In the genomic region with DNA sequence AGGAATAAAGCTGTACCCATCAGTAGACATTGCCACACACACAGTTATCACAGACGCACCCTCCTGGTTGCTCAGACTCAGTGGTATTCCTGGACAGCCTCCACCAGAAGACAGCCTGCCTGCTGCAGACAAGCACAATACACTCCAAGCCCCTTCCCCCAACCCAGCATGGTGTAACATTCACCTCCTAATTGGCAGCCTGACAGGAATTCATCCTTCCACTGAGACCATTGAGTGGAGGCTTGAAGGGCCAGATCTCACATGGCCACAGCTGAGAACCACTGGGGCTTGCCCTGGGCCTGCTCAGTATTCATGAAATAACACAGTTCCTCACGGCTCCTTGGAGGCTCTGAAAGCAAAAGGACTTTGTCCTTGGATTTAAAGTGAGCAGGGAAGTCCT, we compare ENCODE assay signal across 18 mouse cellular contexts.
A peak's percentile ranks its signal among the peaks of the same experiment; 100 is the strongest.
DNase-seq lines count a peak whose midpoint lies in the region; ATAC-seq and TF ChIP-seq lines count a peak whose summit lies in the region.
"Had no signal": no experiment of that assay in that cellular context is flagged by ENCODE, and none has a peak within 500 bp of the region (broad histone marks: within the 10 kb centered on the region; RNA-seq: fewer than 3 reads in every experiment).

No protein-coding gene starts in this region.

- H3K27me3 ChIP-seq in forebrain, embryonic 14.5 days (replicated peaks; ENCODE audit: control insufficient read depth, insufficient read depth, low read length): no peaks in the 10 kb centered on the region
- no peaks in the 10 kb centered on the region for H3K27me3 ChIP-seq in hindbrain, embryonic 16.5 days (replicated peaks; ENCODE audit: control insufficient read depth, insufficient read depth, low read length)
- no peaks in the 10 kb centered on the region for H3K27me3 ChIP-seq in midbrain, postnatal 0 days (ENCODE audit: insufficient read depth, low read length)
- H3K27me3 ChIP-seq: CH12.LX; limb, embryonic 15.5 days; neural tube, embryonic 12.5 days; Patski had no signal

- no peaks in the 10 kb centered on the region for H3K36me3 ChIP-seq in forebrain, embryonic 14.5 days (ENCODE audit: control insufficient read depth, insufficient read depth, low read length)
- no peaks in the 10 kb centered on the region for H3K36me3 ChIP-seq in hindbrain, embryonic 16.5 days (ENCODE audit: control insufficient read depth, insufficient read depth, low read length)
- H3K36me3 ChIP-seq in midbrain, postnatal 0 days (ENCODE audit: insufficient read depth, low read length): no peaks in the 10 kb centered on the region
- H3K36me3 ChIP-seq: limb, embryonic 15.5 days; neural tube, embryonic 12.5 days had no signal

- H3K4me3 ChIP-seq in forebrain, embryonic 14.5 days (ENCODE audit: low read depth, low read length): no peak overlapping the region
- no peak overlapping the region for H3K4me3 ChIP-seq in hindbrain, embryonic 16.5 days (ENCODE audit: low read length)
- H3K4me3 ChIP-seq in midbrain, postnatal 0 days (ENCODE audit: low read depth, low read length): no peak overlapping the region
- H3K4me3 ChIP-seq: limb, embryonic 15.5 days; neural tube, embryonic 12.5 days had no signal

- no peak for TF ChIP-seq CTCF in midbrain, postnatal 0 days (IDR thresholded peaks at IDR 0.05)

- no peak overlapping the region for H3K4me2 ChIP-seq in forebrain, embryonic 14.5 days (ENCODE audit: low read length)
- H3K4me2 ChIP-seq in hindbrain, embryonic 16.5 days (ENCODE audit: low read length): no peak overlapping the region
- no peak overlapping the region for H3K4me2 ChIP-seq in midbrain, postnatal 0 days (ENCODE audit: low read depth, low read length, poor library complexity, severe bottlenecking)
- H3K4me2 ChIP-seq: limb, embryonic 15.5 days; lung, embryonic 14.5 days; neural tube, embryonic 12.5 days had no signal

- no peak overlapping the region for H3K9ac ChIP-seq in forebrain, embryonic 14.5 days (ENCODE audit: low read length)
- H3K9ac ChIP-seq in hindbrain, embryonic 16.5 days (ENCODE audit: low read depth, low read length): no peak overlapping the region
- no peak overlapping the region for H3K9ac ChIP-seq in midbrain, postnatal 0 days (replicated peaks; ENCODE audit: low read length, poor library complexity, severe bottlenecking)
- H3K9ac ChIP-seq: limb, embryonic 15.5 days; lung, embryonic 14.5 days; neural tube, embryonic 12.5 days had no signal

- no peaks in the 10 kb centered on the region for H3K9me3 ChIP-seq in forebrain, embryonic 14.5 days (replicated peaks; ENCODE audit: control insufficient read depth, low read length)
- no peaks in the 10 kb centered on the region for H3K9me3 ChIP-seq in hindbrain, embryonic 16.5 days (ENCODE audit: control insufficient read depth, low read length)
- H3K9me3 ChIP-seq in midbrain, postnatal 0 days (ENCODE audit: low read length): no peaks in the 10 kb centered on the region
- H3K9me3 ChIP-seq: limb, embryonic 15.5 days had no signal

- ATAC-seq in forebrain, embryonic 14.5 days: peak; percentile 72
- ATAC-seq in hindbrain, embryonic 16.5 days: peak; percentile 85
- ATAC-seq in midbrain, postnatal 0 days (ENCODE audit: low FRiP score): 0 out of 2 replicates have a peak, but pooled peaks have one; percentile 36
- ATAC-seq: Patski had no signal

- no peak overlapping the region for H3K27ac ChIP-seq in forebrain, embryonic 14.5 days (ENCODE audit: low read depth, low read length)
- no peak overlapping the region for H3K27ac ChIP-seq in hindbrain, embryonic 16.5 days (ENCODE audit: low read depth, low read length)
- no peak overlapping the region for H3K27ac ChIP-seq in midbrain, postnatal 0 days (ENCODE audit: low read depth, low read length)
- H3K27ac ChIP-seq: kidney, postnatal 0 days; limb, embryonic 15.5 days; neural tube, embryonic 12.5 days; stomach, postnatal 0 days had no signal

- peaks cover 4% of the 10 kb centered on the region; the same call in 1 of the 2 replicates for H3K4me1 ChIP-seq in forebrain, embryonic 14.5 days (ENCODE audit: control insufficient read depth, insufficient read depth, low read length)
- no peaks in the 10 kb centered on the region for H3K4me1 ChIP-seq in hindbrain, embryonic 16.5 days (ENCODE audit: control insufficient read depth, insufficient read depth, low read depth, low read length)
- no peaks in the 10 kb centered on the region; the same call in 1 of the 2 replicates for H3K4me1 ChIP-seq in midbrain, postnatal 0 days (ENCODE audit: insufficient read depth, low read length)
- H3K4me1 ChIP-seq: limb, embryonic 15.5 days; neural tube, embryonic 12.5 days had no signal

- DNase-seq in cerebellum, postnatal 10 days: peak; percentile 26 to 42
- no peak for DNase-seq in cerebellum, adult 8-10 months
- DNase-seq in forebrain, embryonic 14.5 days (ENCODE audit: low spot score): peak; percentile 50
- peak; percentile 59 for DNase-seq in midbrain, postnatal 0 days (ENCODE audit: low spot score)
- DNase-seq in heart, adult 18-20 months: no peak
- no peak for DNase-seq in heart, postnatal 4 days
- no peak for DNase-seq in spleen, postnatal 4 days (ENCODE audit: low spot score in 2 of 2)
- DNase-seq: cerebellum, adult 9-11 months; layer of hippocampus, adult 9-11 months; lung, embryonic 14.5 days; thymus, postnatal 4 days had no signal

- WGBS in forebrain, embryonic 14.5 days: 11% methylated on average over 2 of the region's 2 CpGs
- WGBS in hindbrain, embryonic 16.5 days: 24% methylated on average over 2 of the region's 2 CpGs
- WGBS in midbrain, postnatal 0 days: 37% methylated on average over 2 of the region's 2 CpGs

Comparison
In these comparisons a context has a peak if more than half of its experiments do, and no peak if none do; other contexts are left out.
1. DNase-seq: peak in cerebellum, postnatal 10 days (2 of 2), forebrain, embryonic 14.5 days (single experiment) and midbrain, postnatal 0 days (single experiment); none in cerebellum, adult 8-10 months (single experiment), heart, adult 18-20 months (0 of 2), heart, postnatal 4 days (single experiment) and spleen, postnatal 4 days (0 of 2).
2. Peak in every context shown above with its lines, with median percentiles within 50 percentile points of each other: ATAC-seq.